Mouse (Mus musculus) brain, embryonic 14.5 days (tissue): ENCODE measurements around the gene Cenph.

Experiments
- CTCF ChIP-seq: fragments of 200-500 bp; IDR thresholded peaks from 2 replicates; pipeline ENCODE4 v1.5.1; 2012; ENCODE audit warnings: inconsistent platforms, mild to moderate bottlenecking, moderate library complexity, borderline replicate concordance; ENCODE audit not compliant: insufficient read depth, insufficient read length; ENCODE audit errors: extremely low read depth
- POLR2A ChIP-seq: fragments of 200-500 bp; IDR thresholded peaks from 2 replicates; pipeline ENCODE4 v1.6.1; 2012; ENCODE audit warnings: mild to moderate bottlenecking, inconsistent platforms, borderline replicate concordance; ENCODE audit not compliant: poor library complexity, insufficient read depth, insufficient read length, severe bottlenecking; ENCODE audit errors: extremely low read depth

- TF ChIP-seq CTCF: no peak
- TF ChIP-seq POLR2A: peak; percentile 56; the same call in 1 of the 2 replicates
Measured at GRCm38 (mm10) chr13:100786414-100786867, 10.7 kb upstream of the Cenph start, which contains the start of gene Ccnb1.
